Mouse (Mus musculus) MEL (cell line): ENCODE measurements at regions not wholly inside any gene's neighbourhood (a gene's known extent, or its start where the extent isn't known, plus 50 kb on each side); places are given as distances from the start of the nearest gene placed in this dataset.

Experiments used
- CTCF ChIP-seq, 3 experiments: IDR thresholded peaks in 2 of 3; conservative IDR thresholded peaks in 1 of 3; 2 replicates each; pipeline ENCODE4 v1.5.1; 2011 to 2012; ENCODE audit warnings: low read length in 3 of 3, low read depth in 2 of 3, mild to moderate bottlenecking in 2 of 3, improper control_type of control experiment in 1 of 3, inconsistent platforms in 1 of 3, mixed read lengths in 1 of 3, moderate library complexity in 1 of 3; ENCODE audit not compliant: control insufficient read depth in 1 of 3, insufficient read depth in 1 of 3, poor library complexity in 1 of 3, severe bottlenecking in 1 of 3
- KAT2A ChIP-seq: conservative IDR thresholded peaks from 2 replicates; pipeline ENCODE4 v1.6.1; 2012; ENCODE audit warnings: low read depth, low read length, improper control_type of control experiment, inconsistent platforms
- MAZ ChIP-seq: IDR thresholded peaks from 2 replicates; pipeline ENCODE4 v1.6.1; 2012; ENCODE audit warnings: low read depth, mild to moderate bottlenecking, inconsistent platforms, low read length, improper control_type of control experiment
- POLR2A ChIP-seq, 2 experiments: IDR thresholded peaks; 2 replicates each; pipeline ENCODE4 v1.6.1; 2011 to 2012; ENCODE audit warnings: low read length in 2 of 2, mild to moderate bottlenecking in 2 of 2, control low read depth in 1 of 2, improper control_type of control experiment in 1 of 2, low read depth in 1 of 2, moderate library complexity in 1 of 2; ENCODE audit not compliant: control insufficient read depth in 1 of 2, insufficient read depth in 1 of 2, poor library complexity in 1 of 2
- POLR2AphosphoS2 ChIP-seq: IDR thresholded peaks from 2 replicates; pipeline ENCODE4 v1.6.1; 2011; ENCODE audit warnings: low read length, improper control_type of control experiment
- SIN3A ChIP-seq: IDR thresholded peaks from 2 replicates; pipeline ENCODE4 v1.6.1; 2012; ENCODE audit warnings: low read length, improper control_type of control experiment, inconsistent platforms
- UBTF ChIP-seq: IDR thresholded peaks from 2 replicates; pipeline ENCODE4 v1.6.1; 2012; ENCODE audit warnings: low read depth, mild to moderate bottlenecking, inconsistent platforms, low read length, improper control_type of control experiment, moderate library complexity, borderline replicate concordance; ENCODE audit not compliant: insufficient read depth

DNA sequence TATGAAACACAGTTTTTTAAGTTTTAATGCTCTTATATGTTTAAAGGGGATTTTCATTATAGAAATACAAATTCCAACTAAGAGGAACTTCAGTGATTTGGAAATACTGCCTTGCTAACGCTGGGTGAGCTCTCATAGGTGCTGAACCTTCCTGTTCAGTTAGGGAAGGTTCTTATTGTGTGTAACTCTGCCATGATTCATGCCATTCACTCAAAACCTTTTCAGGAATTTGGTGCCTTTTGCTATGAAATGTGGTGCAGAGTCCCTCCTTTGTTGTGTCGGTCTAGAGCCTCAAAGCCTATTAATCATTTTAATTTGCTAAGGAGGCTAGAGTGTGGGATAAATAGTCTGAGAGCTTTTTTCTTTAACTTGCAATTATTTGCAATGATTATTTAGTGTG is 837.1 kb downstream of the Jrkl start:
- TF ChIP-seq SIN3A (no peak), POLR2A (IDR thresholded peaks at IDR 0.05; ENCODE audit: control insufficient read depth in 1 of 2, insufficient read depth in 1 of 2, low read depth in 1 of 2, low read length in 2 of 2, poor library complexity in 1 of 2) (no peak), MAZ (no peak), UBTF (no peak), POLR2AphosphoS2 (no peak), KAT2A (no peak), CTCF (IDR thresholded peaks at IDR 0.05 in 2 of 3, conservative IDR thresholded peaks at IDR 0.05 in 1 of 3; ENCODE audit: control insufficient read depth in 1 of 3, insufficient read depth in 1 of 3, low read depth in 2 of 3, low read length in 3 of 3, poor library complexity in 1 of 3, severe bottlenecking in 1 of 3) (no peak)
